Mouse (Mus musculus) stomach, postnatal 0 days (tissue): ENCODE results near the gene Ralgapa1.

Source experiments
- CTCF ChIP-seq: IDR thresholded peaks from 2 replicates; pipeline ENCODE4 v1.5.1; 2016; ENCODE audit warnings: antibody characterized with exemption, low read depth, mild to moderate bottlenecking, moderate library complexity
- EP300 ChIP-seq: optimal IDR thresholded peaks from 2 replicates; pipeline ENCODE3; 2016; ENCODE audit warnings: antibody characterized with exemption

- TF ChIP-seq CTCF (no peak), EP300 (no peak)
These were observed 261.6 kb downstream of the Ralgapa1 start for GRCm38 (mm10) chr12:55559184-55559855.
